Comparison of ENCODE assay signal across 21 mouse cellular contexts in genomic region chr8:83418805-83419516, GRCm38 (mm10). TPM values are rescaled to one million over a fixed set of nuclear protein-coding genes. Genes with fewer than 3 reads are reported as not detected.
DNase-seq lines count a peak whose midpoint lies in the region; ATAC-seq and TF ChIP-seq lines count a peak whose summit lies in the region.
"Had no signal": no experiment of that assay in that cellular context is flagged by ENCODE, and none has a peak within 500 bp of the region (broad histone marks: within the 10 kb centered on the region; RNA-seq: fewer than 3 reads in every experiment).

No protein-coding gene starts in this region.

- H3K27me3 ChIP-seq in lung, embryonic 14.5 days (ENCODE audit: insufficient read depth, low read length) = no peaks in the 10 kb centered on the region
- H3K27me3 ChIP-seq: CH12.LX; embryonic facial prominence, embryonic 13.5 days; forebrain, embryonic 12.5 days; hindbrain, embryonic 13.5 days had no signal

- H3K4me1 ChIP-seq in lung, embryonic 14.5 days (ENCODE audit: insufficient read depth) = peaks cover 3% of the 10 kb centered on the region; the same call in 1 of the 2 replicates
- H3K4me1 ChIP-seq: embryonic facial prominence, embryonic 13.5 days; forebrain, embryonic 12.5 days; hindbrain, embryonic 13.5 days had no signal

- no peak overlapping the region for H3K9ac ChIP-seq in lung, embryonic 14.5 days
- H3K9ac ChIP-seq: embryonic facial prominence, embryonic 13.5 days; forebrain, embryonic 12.5 days; hindbrain, embryonic 13.5 days had no signal

- H3K27ac ChIP-seq in lung, embryonic 14.5 days (ENCODE audit: low read depth) = peak overlapping the region; percentile 82
- H3K27ac ChIP-seq: embryonic facial prominence, embryonic 13.5 days; forebrain, embryonic 12.5 days; gastrocnemius, adult 2 months; hindbrain, embryonic 13.5 days had no signal

- H3K4me2 ChIP-seq in lung, embryonic 14.5 days = no peak overlapping the region
- H3K4me2 ChIP-seq: embryonic facial prominence, embryonic 13.5 days; forebrain, embryonic 12.5 days; hindbrain, embryonic 13.5 days had no signal

- peak; percentile 43 for DNase-seq in lung, adult 18-20 months
- DNase-seq in lung, embryonic 14.5 days = peak; percentile 62
- DNase-seq in lung, postnatal 10 days = peak; percentile 12
- peak; percentile 25 to 53 for DNase-seq in lung, postnatal 4 days
- DNase-seq in neural tube, embryonic 10.5 days (ENCODE audit: extremely low spot score, low spot score) = no peak
- no peak for DNase-seq in gastrocnemius, adult 18-20 months (ENCODE audit: low spot score)
- DNase-seq: adrenal gland, adult 2 months; adrenal gland, postnatal 25 days; cerebellum, adult 18-20 months; cerebellum, adult 9-11 months; cerebellum, postnatal 36 days; gastrocnemius, adult 2 months; gastrocnemius, postnatal 25 days; heart, postnatal 10 days had no signal

- no peaks in the 10 kb centered on the region for H3K36me3 ChIP-seq in lung, embryonic 14.5 days (ENCODE audit: insufficient read depth)
- H3K36me3 ChIP-seq: embryonic facial prominence, embryonic 13.5 days; forebrain, embryonic 12.5 days; hindbrain, embryonic 13.5 days had no signal

- H3K4me3 ChIP-seq in lung, embryonic 14.5 days (ENCODE audit: low read depth, low read length) = no peak overlapping the region
- H3K4me3 ChIP-seq: embryonic facial prominence, embryonic 13.5 days; forebrain, embryonic 12.5 days; gastrocnemius, adult 2 months; hindbrain, embryonic 13.5 days had no signal

- H3K9me3 ChIP-seq in lung, embryonic 14.5 days (ENCODE audit: low read depth, low read length) = no peaks in the 10 kb centered on the region
- H3K9me3 ChIP-seq: embryonic facial prominence, embryonic 13.5 days; forebrain, embryonic 12.5 days; hindbrain, embryonic 13.5 days had no signal

- TF ChIP-seq CTCF in lung, embryonic 14.5 days (IDR thresholded peaks at IDR 0.05; ENCODE audit: low read depth) = no peak

- 65% methylated on average over 11 of the region's 11 CpGs for WGBS in lung, embryonic 14.5 days

- ATAC-seq in lung, embryonic 14.5 days (ENCODE audit: insufficient read depth) = peak; percentile 89
- ATAC-seq: forebrain, embryonic 16.5 days had no signal

RNA-seq across cellular contexts. Expression of gene Clgn, which starts 29.3 kb away (rescaled TPM):
- polyA plus RNA-seq in lung, embryonic 14.5 days (2014; fragmentation: Nextera tagmentation; extraction: Ambion mirVana) = 0.05 and 0.12 TPM in 2 replicates
- total RNA-seq in gastrocnemius, adult 18-20 months (2021) = not detected
- total RNA-seq: gastrocnemius, adult 2 months; gastrocnemius, postnatal 25 days; granulocyte monocyte progenitor cell, adult 5-6 weeks; heart, postnatal 10 days; hematopoietic stem cell, adult 5-6 weeks had no signal
- polyA plus RNA-seq: adrenal gland, adult 2 months had no signal

RNA-seq across cellular contexts. Expression of gene Scoc, which starts 39.2 kb away (rescaled TPM):
- 115 and 123 TPM in 2 replicates for polyA plus RNA-seq in lung, embryonic 14.5 days (2014; fragmentation: Nextera tagmentation; extraction: Ambion mirVana)
- total RNA-seq in gastrocnemius, adult 18-20 months (2021) = 10 to 100 TPM; 52.2 to 55.3 TPM

Comparison
In these comparisons a context has a peak if more than half of its experiments do, and no peak if none do; other contexts are left out.
1. DNase-seq: peak in lung, adult 18-20 months (2 of 2), lung, embryonic 14.5 days (single experiment), lung, postnatal 10 days (single experiment) and lung, postnatal 4 days (2 of 2); none in neural tube, embryonic 10.5 days (single experiment) and gastrocnemius, adult 18-20 months (single experiment).